Mouse (Mus musculus): Measurements from ENCODE around the gene Slc6a20a. TPM values are rescaled to one million over a fixed set of nuclear protein-coding genes. Genes with fewer than 3 reads are reported as not detected.

Slc6a20a gene
- total RNA-seq, 2 experiments from 2014 or later = 20.8 TPM

Other genes starting within 250 kb of the Slc6a20a start
- gene Limd1, start 200.2 kb downstream of the Slc6a20a start, total RNA-seq (2021) = 1 to 10 TPM; 8.1 to 8.9 TPM
- gene Sacm1l, start 149.1 kb downstream of the Slc6a20a start, total RNA-seq (2021) = 10 to 100 TPM; 46.9 to 53.5 TPM
- gene Slc6a20b, start 46.3 kb downstream of the Slc6a20a start, total RNA-seq (2021) = under 1 TPM; 0.47 to 0.59 TPM
- gene Ccr9, start 446 bp downstream of the Slc6a20a start, total RNA-seq (2021) = under 1 TPM; 0.09 to 0.30 TPM
- 10 to 100 TPM; 68.6 to 77.3 TPM for gene Lztfl1, start 38.8 kb upstream of the Slc6a20a start, total RNA-seq (2021)
- not detected for gene Cxcr6, start 127.6 kb upstream of the Slc6a20a start, total RNA-seq (2021)
- 10 to 100 TPM; 22.3 to 25.2 TPM for gene Fyco1, start 173.0 kb upstream of the Slc6a20a start, total RNA-seq (2021)
- gene Xcr1, start 183.1 kb upstream of the Slc6a20a start, total RNA-seq (2021) = not detected